Mouse (Mus musculus) heart, postnatal 4 days (tissue): Measurements from ENCODE around the gene Jmy. TPM values are rescaled to one million over a fixed set of nuclear protein-coding genes. Genes with fewer than 3 reads are reported as not detected.

Source experiments
- total RNA-seq, 2 experiments: library from RNA; stranded (reverse); gene quantifications; 2 replicates each; pipeline ENCODE4 v1.2.3; 2021

Gene Jmy
- total RNA-seq, 2 experiments from 2014 or later = 35.1 to 37.5 TPM

Other genes starting within 250 kb of the Jmy start
- gene Homer1, start 200.2 kb downstream of the Jmy start, total RNA-seq = 10 to 100 TPM; 60.5 to 63.7 TPM
- gene Bhmt, start 138.2 kb upstream of the Jmy start, total RNA-seq = under 1 TPM in 1 of 2 experiments, not detected in 1; 0.31 TPM
- not detected for gene Bhmt2, start 174.5 kb upstream of the Jmy start, total RNA-seq
- not detected for gene Dmgdh, start 174.6 kb upstream of the Jmy start, total RNA-seq